Mouse (Mus musculus) Muller cell, postnatal 12 days (primary cell): ENCODE data around the gene Slc48a1.

ENCODE experiments used
- DNase-seq: peaks from one replicate; pipeline ENCODE4 v3.0.0-alpha.2; 2015; ENCODE audit errors: inconsistent ontology term

Slc48a1 gene

DNA sequence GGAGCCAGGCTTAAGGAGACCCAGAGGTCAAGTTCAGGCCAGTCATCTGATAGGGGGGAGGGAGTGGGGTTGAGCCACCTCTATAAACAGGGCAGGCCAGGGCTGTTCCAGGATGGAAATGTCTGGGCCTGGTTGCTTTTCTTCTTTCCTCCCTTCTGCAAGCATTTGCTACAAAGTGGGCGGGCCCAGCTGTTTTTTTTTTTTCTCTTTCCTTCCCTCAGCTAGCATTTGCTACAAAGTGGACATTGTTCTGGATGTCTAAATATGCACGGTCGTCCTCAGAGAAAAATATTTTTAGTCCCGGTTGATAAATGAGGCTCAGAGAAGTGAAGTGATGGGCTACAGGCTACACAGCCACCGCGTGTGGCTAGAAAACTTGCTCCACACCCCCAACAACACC is 23.8 kb upstream of the Slc48a1 start:
- DNase-seq = no peak

GRCm38 (mm10) chr15:97755361-97755760 is 23.0 kb upstream of the Slc48a1 start:
- peak; percentile 68 for DNase-seq

- no peak for DNase-seq
Observed at GRCm38 (mm10) chr15:97760006-97760405, 18.3 kb upstream of the Slc48a1 start.

- no peak for DNase-seq
Observed at GRCm38 (mm10) chr15:97760952-97761351, 17.4 kb upstream of the Slc48a1 start.

- DNase-seq = no peak
Observed at GRCm38 (mm10) chr15:97761438-97761837, 16.9 kb upstream of the Slc48a1 start.

GRCm38 (mm10) chr15:97762733-97763132 is 15.6 kb upstream of the Slc48a1 start:
- DNase-seq = no peak

- no peak for DNase-seq
Observed at GRCm38 (mm10) chr15:97763256-97764049, 14.9 kb upstream of the Slc48a1 start.

DNA sequence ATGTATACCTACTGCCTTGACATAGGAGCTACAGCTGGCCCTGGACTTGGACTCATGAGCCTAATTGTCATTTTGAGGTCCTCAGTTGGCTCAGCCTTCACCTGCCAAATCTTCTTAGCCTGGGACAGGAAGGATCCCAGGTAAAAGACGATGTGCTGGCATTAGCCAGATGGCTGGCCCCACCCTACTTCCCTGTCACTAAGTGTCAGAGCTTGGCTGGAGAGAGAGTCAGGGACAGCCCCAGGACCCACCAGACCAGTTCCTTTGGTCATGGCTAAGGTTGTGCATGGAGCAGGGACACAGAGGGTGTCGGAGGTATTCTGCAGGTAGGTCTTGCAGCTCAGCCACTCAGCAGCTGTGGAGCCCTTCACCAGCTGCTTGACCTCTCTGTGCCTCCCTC is 13.8 kb upstream of the Slc48a1 start:
- no peak for DNase-seq

DNA sequence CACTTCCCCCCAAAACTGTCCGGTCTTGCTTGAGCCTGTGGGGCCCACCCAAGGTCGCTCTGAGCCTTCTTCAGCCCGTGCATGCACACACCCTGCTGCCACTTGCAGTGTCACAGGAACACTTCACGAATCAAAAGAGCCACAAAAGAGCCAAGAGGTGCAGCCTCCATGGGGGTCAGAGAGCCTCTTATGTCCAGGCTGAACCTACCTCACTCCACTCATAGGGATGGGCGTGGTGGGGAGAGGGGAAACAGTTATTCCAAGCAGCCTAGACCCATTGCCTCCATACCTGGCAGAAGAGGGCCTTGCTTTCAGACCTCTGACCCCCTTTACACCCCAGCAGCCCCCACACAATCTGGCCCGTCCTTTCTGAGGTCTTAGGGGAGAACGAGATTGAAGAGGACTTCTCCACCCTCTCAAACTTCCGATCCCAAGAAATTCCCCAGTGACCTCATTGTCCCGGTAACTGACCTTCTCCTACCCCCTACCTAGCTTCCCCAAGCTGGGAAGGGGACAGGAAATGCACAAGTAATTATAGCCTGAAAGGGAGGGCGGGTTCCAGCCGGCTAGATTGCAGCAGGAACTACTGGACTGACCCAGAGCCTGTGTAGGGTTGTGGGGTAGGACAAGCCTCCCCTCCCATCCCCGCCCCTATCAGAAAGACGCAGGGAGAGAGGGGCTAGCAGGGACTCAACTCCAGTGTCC is 13.1 kb upstream of the Slc48a1 start:
- DNase-seq = no peak

GRCm38 (mm10) chr15:97766194-97766593 is 12.1 kb upstream of the Slc48a1 start:
- peak; percentile 74 for DNase-seq

DNA sequence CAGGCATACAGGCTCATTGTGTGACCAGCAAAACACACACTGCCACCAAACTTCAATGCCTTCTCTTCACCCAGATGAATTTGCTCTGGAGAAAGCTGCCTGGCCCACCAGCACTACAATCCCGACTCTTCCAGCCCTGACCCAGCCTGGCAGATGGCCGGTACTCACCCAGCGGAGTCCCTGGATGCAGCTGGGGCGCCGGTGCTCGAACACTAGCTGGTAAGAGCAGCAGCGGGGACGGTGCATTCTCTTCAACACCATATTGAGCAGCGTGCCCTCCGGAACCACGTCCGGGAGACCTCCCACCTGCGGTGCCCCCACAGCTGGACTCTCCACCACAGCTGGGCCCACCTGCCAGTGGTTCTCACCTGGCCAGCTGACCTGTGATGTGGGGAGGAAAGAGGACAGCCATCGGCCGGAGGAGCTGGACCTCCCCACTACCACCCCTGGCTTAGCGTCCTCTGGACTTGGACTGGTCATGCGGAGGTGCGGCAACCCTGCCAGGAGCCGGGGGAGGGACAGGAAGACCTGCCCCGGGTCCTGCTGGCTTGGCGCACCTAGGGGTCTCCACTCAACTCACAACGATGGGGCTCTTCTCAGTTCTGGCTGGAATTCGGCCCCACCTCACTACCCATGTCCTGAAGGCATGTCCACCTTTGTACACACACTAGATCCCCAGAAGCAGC is 11.6 kb upstream of the Slc48a1 start:
- no peak for DNase-seq

- peak; percentile 90 for DNase-seq
Observed at GRCm38 (mm10) chr15:97767280-97768186, 10.8 kb upstream of the Slc48a1 start, which contains the start of gene Rapgef3. Gene Rapgef3, minus strand, starts transcription at chr15:97767972.

DNA sequence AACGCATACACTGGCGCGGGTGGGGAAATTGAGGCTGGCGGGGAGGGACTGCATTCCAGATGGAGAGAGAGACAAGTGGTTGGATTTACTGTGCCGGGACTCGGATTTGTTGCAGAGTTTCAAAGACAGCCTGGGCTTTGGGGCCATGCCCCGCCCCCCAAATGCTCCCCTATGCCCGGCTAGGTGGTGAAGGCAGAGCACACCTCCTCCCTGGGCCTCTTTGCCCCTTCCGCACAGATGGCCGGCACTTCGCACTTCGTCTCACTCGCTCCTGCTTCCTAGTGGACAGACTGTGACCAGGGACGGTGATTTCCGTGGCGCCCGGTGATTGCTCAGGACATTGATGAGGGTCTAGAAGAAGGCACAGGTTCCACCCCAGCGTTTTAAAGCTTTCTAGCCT is 10.1 kb upstream of the Slc48a1 start:
- no peak for DNase-seq

DNA sequence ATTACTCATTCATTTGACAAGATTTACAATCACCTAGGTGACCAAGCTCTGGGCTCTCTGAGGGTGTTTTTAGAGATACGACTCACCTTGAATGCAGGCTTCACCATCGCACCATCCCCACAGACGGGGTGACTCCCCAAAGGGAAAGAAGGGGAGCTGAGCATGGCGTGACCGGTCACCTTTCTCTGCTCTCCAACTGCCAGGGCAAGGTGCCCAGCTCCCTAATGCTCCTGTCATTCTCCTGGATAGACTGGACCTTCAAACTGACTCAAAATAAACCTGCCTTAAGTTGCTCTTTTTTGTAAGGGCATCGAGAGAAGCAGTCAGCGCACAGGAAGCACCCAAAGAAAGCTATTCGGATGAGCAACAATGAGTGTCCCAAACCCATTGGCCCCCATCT is 8.0 kb upstream of the Slc48a1 start:
- DNase-seq = no peak

DNA sequence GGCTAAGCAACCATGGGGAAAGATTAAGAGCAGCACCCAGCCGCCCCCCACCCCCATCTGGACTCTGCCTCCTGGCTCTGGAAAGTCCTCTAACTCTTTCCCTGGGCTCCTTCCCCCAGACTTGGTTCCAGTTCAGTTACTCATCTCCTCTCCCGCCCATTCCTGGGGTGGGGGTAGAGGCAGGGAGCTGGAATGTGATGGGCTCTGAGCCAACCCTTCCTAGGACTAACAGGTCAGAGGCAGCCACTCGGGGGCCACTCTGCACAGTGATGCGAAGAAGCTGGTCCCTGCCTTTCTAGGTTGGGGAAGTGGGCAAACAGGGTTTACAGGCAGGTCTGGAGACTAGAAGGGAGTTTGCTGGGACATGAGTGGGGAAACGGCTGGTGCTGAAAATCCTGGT is 5.2 kb upstream of the Slc48a1 start:
- DNase-seq = peak; percentile 98

DNA sequence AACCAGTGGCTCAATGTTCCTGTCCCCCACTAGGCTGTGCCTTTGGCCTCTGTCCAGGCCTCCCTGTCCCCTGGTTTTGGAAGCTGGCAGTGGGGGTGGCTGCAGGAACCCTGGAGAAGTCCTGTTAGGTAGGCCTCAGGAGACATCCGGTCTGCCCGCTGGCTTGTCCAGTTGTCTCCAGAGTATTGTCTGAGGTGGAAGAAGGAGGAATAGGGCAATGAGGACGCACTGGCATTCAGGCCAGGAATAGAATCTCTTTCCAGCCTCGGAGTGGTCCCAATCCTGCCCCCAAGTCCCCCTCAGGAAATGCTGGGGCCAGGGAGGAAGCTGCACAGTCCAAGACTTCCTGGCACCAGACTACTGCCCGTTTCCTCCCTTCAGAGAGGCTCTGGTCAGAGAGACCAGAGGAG is 4.4 kb upstream of the Slc48a1 start:
- DNase-seq = no peak

DNA sequence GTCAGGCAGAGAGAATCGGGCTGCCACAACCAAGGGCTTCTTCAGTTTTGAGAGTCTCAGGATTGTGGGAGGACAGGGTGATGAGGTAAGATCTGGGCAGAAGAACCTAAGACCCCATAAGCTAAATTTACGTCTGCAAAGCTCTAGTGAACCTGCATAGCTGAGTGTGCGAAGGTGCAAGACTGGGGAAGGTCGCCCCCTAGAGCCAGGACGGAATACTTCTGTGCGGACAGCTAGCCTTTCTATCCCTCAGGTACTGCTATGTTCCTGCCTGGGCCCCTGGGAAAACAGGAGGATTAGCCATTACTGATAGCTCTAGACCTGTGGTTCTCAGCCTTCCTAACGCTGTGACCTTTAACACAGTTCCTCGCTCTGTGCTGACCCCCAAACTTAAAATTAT is 1.8 kb upstream of the Slc48a1 start:
- DNase-seq = no peak

DNA sequence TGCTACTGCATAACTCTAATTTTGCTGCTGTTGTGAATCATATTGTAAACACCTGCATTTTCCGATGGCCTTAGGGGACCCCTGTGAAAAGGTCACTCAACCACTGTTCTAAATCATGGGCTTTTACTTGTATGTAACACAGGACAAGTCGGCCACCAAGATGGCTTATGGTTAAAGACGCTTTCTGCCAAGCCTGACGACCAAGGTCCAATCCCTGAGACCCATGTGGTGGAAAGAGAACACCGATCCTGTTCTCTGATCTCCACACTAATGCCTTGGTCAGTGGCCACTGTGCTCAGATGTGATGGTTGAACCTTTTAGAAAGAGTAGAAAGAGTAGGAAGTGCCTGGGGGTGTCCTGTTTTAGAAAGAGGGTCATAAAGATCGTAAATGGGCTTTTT is 1.4 kb upstream of the Slc48a1 start:
- DNase-seq = no peak

DNA sequence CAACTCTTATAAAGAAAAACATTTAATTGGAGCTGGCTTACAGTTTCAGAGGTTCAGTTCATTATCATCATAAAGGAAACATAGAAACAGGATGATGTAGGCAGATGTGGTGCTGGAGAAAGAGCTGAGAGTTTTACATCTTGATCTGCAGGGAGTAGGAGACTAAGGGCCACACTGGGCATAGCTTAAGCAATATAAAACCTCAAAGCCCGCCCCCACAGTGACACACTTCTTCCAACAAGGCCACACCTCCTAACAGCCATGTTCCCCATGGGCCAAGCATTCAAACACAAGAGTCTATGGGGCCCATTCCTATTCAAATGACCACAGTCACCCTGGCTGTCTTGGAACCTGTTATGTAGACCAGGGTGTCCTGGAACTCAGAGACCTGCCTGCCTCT is 1.3 kb downstream of the Slc48a1 start:
- DNase-seq = no peak

GRCm38 (mm10) chr15:97780611-97781031 is 2.3 kb downstream of the Slc48a1 start:
- DNase-seq = peak; percentile 77

- no peak for DNase-seq
Observed at GRCm38 (mm10) chr15:97781961-97782748, 3.8 kb downstream of the Slc48a1 start.
